Mouse (Mus musculus): ENCODE data around the gene Gm17428.
"Not testable (repeated sequence)": the region's sequence is repeated elsewhere in the genome, so short reads cannot be mapped to it uniquely, and the experiment has no call there.

Gene Gm17428

GRCm38 (mm10) chr14:54953664-54954206, 23.0 kb upstream of the Gm17428 start:
- no peak for DNase-seq

GRCm38 (mm10) chr14:54954474-54954873, 22.3 kb upstream of the Gm17428 start:
- DNase-seq, result no peak

- DNase-seq, result no peak
Observed at GRCm38 (mm10) chr14:54955481-54955880, 21.3 kb upstream of the Gm17428 start.

DNA sequence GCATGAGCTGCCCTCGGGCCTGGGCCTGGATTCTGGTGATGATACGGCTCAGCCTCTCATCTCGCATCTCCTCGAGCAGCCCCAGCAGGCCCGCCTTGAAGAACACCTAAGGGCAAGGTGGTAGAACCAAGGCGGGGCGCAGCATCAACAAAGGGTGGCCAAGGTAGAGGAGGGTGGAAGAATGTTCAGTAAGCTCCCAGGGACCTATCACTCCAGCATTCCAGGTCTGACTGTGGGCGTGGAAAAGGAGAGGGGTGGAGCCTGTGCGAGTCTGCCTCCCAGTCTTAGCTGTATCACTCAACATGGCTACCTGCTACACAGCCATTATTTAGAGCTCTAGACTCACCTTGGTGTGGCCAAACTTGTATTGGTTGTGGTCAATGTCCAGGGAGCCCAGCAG, 20.2 kb upstream of the Gm17428 start:
- no peak for DNase-seq

DNA sequence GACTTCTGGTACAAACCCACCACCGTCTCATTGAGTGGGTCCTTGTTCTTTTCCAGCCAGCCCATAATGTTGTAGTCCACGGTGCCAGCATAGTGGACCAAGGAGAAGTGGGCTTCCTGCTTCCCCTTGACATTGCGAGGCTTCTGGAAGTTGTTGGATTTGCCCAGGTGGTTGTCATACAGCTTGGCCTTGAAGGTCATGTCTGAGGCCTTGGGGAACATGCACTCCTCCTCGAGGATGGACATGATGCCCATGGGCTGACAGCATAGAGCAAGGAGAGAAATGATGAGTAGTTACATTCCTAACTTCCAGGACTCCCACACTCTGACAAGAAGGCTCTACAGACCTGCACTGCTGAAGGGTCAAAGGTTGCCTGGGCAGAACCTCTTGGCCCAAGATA, 18.2 kb upstream of the Gm17428 start:
- no peak for DNase-seq

DNA sequence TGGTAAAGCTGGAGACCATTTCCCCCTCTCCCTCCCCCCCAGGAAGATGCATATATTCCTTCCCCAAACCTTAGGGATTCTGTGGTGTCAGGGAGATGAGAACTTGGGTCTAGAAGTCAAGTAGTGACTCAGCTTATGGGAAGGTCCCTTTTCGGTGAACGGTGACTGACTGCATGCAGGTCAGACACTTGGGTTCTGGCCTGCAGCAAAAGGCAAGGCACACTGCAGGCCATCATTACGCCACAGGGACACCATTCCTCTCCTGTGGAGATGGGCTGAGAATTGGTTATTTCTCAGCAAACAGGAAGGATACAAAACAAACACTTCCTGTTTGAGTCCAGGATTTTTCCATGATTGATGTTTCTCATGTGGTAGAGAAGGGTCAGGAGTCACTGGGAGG, 17.5 kb upstream of the Gm17428 start:
- DNase-seq, result no peak

GRCm38 (mm10) chr14:54959853-54960613, 16.7 kb upstream of the Gm17428 start:
- DNase-seq, result not testable (repeated sequence)

- DNase-seq, result no peak
Observed at GRCm38 (mm10) chr14:54960769-54961168, 16.0 kb upstream of the Gm17428 start.

GRCm38 (mm10) chr14:54961487-54961886, 15.2 kb upstream of the Gm17428 start:
- DNase-seq, result no peak

GRCm38 (mm10) chr14:54962714-54963113, 14.0 kb upstream of the Gm17428 start:
- no peak for DNase-seq

DNA sequence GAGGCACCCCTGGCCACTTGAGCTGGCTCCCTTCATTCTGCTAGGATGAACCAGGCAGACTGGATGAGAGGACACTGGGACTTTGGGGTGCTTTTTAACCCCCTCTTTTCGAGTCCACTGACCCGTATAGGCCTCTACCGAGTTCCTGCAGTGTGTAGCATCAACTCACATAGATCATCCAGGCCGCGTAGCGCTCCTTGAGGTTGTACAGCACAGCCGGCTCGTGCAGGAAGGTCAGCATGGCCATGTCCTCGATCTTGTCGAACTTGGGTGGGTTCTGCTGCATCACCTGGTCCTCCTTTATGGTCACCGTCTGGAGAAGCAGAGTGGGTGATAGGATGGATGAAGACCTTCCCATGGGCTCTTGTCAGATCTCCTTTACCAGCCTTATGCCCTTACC, 13.0 kb upstream of the Gm17428 start:
- no peak for DNase-seq

- DNase-seq, result no peak
Observed at GRCm38 (mm10) chr14:54965044-54965443, 11.7 kb upstream of the Gm17428 start.

- DNase-seq, result no peak
Observed at GRCm38 (mm10) chr14:54965631-54966030, 11.1 kb upstream of the Gm17428 start.

- no peak for DNase-seq
Observed at GRCm38 (mm10) chr14:54966320-54966977, 10.3 kb upstream of the Gm17428 start, which contains the start of gene Myh6. Myh6 (minus strand) TSS chr14:54966927.

DNA sequence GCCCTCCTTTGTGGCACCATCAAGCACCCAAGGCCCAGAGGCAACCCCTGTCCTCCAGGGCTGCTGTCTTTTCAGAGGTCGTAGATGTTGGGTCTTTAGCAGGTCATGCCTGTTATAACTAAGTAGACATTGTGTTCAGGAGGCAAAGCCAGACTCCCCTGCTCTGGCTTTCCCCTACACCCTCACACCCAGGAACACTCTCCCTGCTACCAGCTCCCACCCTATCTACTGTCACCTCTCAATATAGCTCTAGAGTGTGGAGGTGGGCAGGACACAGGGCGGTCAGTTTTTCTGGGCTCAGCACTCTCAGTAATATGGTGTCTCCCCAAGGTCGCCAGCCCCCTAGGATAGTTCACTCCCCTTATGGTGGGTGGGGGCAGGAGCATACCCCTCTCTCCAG, 8.9 kb upstream of the Gm17428 start:
- no peak for DNase-seq

- DNase-seq, result no peak
Observed at GRCm38 (mm10) chr14:54968344-54968743, 8.4 kb upstream of the Gm17428 start.

DNA sequence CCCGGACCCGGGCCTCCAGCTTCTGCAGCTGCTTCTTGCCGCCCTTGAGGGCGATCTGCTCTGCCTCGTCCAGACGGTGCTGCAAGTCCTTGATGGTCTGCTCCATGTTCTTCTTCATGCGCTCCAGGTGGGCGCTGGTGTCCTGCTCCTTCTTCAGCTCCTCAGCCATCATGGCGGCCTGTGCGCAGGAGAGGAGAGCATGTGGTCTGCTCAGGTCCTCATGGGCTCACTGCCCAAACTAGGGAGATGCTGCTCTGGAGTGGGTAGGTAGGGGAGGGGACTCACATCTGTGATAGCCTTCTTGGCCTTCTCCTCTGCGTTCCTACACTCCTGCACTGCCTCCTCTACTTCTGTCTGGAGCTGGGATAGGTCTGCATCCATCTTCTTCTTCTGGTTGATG, 3.9 kb upstream of the Gm17428 start:
- not testable (repeated sequence) for DNase-seq

- no peak for DNase-seq
Observed at GRCm38 (mm10) chr14:54974068-54974791, 2.5 kb upstream of the Gm17428 start.

DNA sequence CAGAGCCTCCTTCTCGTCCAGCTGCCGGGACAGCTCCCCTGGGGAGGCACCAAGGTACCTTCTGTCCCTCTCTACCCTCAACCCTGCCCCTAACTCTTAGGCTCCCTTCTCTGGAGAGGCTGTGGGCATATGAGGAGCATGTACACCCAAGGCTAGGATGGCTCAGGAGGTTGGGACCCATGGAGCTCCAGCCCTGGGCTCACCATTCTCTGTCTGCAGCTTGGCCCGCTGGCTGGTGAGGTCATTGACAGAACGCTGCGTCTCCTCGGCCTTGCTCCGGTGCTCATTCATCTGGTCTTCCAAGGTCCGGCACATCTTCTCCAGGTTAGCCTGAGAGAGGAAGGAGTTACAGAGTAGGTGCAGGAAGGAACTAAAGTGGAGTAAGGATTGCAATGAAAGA, 1.9 kb downstream of the Gm17428 start:
- no peak for DNase-seq

DNA sequence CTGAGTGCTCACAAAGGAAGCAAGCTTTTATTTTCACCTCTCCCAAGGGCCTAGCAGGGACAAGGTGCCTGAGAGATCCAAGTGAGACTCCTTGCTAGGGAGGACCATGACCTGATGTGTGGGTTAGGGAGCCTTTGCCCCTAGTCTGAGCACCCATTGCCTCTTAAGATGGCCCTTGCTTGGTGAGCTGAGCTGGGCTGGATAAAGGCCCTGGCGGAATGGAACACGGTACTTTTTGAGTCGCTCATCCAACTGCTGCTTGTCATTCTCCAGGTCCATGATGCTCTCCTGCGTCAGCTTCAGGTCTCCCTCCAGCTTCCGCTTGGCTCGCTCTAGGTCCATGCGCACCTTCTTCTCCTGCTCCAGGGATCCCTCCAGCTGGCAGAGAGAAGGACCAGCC, 5.2 kb downstream of the Gm17428 start:
- no peak for DNase-seq

DNA sequence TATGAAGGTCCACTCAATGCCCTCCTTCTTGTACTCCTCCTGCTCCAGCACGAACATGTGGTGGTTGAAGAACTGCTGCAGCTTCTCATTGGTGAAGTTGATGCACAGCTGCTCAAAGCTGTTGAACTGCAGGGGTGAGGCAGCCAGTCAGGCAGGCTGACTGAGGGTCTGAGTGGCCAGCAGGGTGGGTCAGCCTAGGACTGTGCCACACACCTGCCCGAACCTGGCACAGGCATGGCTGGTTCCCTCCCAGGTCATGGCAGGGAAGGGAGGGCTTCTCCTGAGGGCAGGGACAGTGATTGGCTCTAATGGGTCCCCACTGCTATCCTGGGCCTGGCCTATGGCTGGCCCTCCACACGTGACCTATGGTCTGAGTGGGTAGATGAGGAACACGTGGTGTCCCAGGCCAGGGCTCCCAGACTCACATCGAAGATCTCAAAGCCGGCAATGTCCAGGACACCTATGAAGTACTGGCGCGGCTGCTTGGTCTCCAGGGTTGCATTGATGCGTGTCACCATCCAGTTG, 11.7 kb downstream of the Gm17428 start:
- not testable (repeated sequence) for DNase-seq

DNA sequence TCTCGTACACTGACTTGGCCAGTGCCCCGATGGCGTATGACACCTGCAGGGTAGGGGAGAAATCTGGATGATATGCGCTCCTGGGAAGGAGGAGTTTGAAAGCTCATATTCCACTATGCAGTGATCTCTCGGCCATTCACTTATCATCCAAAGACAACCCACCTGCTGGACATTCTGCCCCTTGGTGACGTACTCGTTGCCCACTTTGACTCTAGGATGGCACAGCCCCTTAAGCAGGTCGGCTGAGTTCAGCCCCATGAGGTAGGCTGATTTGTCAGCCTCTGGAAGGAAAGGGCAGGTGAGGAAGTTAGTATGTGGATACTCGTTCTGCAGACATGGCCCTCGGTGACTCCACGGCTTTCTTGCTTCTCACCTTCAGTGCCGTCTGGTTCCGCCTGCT, 12.1 kb downstream of the Gm17428 start:
- no peak for DNase-seq

- no peak for DNase-seq
Observed at GRCm38 (mm10) chr14:54989886-54990441, 13.2 kb downstream of the Gm17428 start.

Measured in thymus, adult 18-20 months (tissue).